Mouse (Mus musculus) spleen, adult 12 weeks (tissue): Measurements from ENCODE around the gene Qrsl1.
A peak's percentile ranks its signal among the peaks of the same experiment; 100 is the strongest.
"Not testable (repeated sequence)": the region's sequence is repeated elsewhere in the genome, so short reads cannot be mapped to it uniquely, and the experiment has no call there.

Experiments used
- DNase-seq: peaks from one replicate; pipeline ENCODE4 v3.0.0; 2022; ENCODE audit warnings: low spot score

Gene Qrsl1

DNA sequence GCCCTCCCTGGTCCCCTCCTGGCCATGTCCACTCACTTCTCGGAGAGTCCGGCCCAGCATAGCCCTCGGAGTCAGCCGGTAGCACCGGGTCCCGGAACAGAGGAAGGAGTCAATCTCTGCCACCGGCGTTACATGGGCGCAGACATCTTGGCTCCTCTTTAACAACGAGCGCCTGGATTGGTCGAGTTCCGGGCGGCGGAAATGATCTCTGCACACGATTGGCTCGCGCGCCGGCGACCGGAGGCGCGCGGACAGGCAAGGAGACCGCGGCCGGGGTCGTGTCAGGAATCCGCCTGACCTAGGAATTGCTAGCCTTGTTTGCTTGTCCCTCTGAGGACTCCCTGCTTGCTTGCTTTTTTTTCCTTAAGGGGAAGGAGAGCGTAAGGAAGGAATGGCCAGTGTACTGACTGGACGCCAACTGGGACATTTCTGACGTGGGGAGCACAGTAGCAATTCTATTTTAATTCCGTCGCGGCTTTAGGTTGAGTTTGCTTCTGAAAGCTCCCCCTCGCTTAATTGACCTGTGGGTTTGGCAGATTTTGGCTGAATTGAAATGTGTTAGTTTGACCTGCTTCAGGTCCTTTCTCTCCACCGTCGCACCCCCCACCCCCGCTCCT is at the start of gene Qrsl1, which contains the start of gene Rtn4ip1:
Qrsl1 (minus strand) TSS at position 168 of the 617 bp plus-strand sequence.
Rtn4ip1 (plus strand) TSS at position 230 of the 617 bp plus-strand sequence.
- peak; percentile 89 for DNase-seq

DNA sequence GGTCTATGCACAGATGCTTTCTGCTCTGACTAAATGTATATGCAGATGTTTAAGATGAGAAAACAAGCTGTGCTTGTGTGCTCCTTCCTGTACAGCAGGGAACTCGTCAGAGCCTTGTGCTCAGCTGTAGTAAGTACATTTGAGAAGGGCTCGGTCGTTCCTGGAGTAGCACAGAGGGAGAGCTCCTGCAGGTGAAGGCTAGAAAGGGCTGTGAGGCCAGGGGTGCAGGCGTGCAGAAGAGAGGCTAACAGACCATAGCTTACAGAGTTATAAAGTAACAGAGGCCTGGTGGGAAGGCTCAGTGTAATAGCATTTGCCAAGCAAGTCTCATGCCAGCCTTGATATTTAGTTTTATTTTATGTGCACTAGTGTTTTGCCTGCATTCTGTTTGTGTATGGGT is 43.9 kb upstream of the Qrsl1 start:
- no peak for DNase-seq

DNA sequence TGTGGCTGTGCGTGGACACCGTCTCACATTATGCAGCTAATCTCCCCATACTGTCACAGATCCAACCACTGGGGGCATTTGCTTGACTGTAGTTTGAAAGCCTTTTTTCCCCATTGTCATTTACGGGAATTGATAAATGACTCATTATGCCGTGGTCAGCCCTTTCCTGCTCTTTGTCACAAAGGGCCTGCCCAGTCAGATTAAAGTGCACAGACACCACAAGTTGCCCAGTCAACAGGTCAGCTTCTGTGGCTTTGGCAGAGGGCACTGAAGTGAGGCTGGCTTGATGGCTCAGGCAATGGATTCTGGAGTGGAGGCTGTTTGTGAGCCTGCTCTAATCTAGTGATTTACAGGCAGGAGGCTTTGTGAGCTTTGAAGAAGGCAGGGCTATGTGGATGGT is 42.2 kb upstream of the Qrsl1 start:
- DNase-seq = no peak

DNA sequence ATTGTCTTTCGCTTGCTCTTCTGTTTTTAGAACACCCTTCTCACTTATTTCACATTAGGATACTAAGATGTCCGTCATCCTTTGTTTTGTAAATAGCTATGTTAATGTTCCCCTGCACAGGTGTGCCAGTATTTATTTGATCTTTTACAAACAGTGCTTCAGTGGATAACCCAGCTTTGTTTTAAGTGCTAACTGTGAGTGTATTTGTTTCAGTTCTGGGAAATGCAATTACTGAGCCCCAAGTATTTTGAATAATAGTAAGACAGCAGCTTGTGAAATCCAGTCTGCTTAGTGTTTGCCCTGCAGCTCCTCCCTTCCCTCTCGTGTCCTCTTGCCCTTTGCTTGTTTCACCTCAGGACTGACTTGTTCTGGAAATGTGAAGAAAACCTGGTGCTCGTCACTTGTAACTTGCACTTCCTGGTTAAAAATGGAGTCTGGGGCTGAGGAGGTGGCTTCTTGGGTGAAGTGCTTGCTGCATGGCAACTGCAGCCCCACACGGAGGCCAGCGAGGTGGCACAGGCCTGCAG is 37.7 kb upstream of the Qrsl1 start:
- no peak for DNase-seq

DNA sequence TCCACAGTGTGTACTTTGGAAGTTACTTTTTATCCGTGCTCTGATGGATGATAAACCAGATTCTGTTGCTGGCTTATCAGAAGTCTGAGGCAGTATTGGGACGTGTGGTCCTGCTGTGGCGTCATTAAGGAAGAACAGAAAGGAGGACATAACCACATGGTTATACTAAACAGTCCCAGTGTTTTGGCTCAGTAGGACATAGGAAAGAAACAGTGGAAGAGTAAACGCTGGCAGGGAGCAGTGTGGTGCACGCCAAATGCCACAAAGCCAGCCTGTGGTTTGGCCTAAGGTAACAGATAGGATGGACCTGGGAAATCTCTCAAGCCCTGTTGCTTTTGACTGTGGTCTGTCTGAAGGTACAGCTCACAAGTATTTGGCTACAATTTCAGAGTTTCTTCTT is 27.1 kb upstream of the Qrsl1 start:
- DNase-seq = no peak

DNA sequence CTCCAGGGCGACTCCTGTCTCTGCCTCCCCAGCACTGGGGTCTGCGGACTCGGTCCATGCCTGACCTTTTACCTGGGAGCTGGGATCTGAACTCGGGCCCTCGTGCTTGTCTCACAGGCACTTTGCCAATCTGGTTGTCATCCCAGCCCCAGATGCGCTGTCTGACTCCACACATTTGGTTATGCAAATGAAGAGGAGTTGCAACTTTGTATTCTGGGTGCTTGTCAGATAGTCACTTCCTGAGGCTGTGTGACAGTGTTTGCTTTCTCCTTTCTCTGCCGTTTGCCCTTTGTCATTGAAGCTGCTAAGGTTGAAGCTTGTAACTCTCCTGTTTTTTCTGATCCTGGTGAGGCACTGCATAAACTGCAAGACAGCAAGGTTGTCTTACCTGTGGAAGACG is 26.2 kb upstream of the Qrsl1 start:
- DNase-seq = no peak

DNA sequence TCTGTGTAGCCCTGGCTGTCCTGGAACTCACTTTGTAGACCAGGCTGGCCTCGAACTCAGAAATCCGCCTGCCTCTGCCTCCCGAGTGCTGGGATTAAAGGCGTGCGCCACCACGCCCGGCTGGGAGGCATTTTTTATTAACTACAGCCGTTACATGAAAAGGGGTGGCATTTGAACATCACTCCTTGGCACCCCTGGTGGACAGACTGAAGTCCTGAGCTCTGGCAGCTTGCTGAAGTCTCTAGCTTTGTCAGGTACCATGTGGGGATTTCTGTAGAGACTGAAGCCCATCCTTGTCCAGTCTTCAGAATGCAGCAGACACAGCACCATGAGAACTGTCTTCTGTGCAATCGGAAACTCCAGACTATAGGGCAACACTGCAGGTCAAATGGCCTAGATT is 24.2 kb upstream of the Qrsl1 start:
- not testable (repeated sequence) for DNase-seq

DNA sequence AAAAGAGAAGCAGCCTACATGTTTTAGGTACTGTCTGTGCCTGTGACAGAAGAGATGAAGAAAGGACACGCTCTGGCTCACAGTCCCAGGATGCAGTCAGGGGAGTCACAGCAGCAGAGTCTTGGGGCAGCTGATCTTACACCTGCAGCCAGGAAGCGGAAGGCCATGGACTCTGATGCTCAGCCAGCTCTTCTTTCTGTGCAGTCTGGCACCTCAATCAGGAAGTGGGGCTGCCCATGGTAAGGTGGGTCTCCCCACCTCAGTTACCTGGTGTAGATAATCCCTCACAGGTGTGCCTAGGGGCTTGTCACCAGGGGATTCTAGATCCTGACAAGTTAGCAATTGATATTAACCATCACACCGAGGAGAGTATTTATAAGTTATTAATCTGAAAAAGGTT is 21.6 kb upstream of the Qrsl1 start:
- no peak for DNase-seq

DNA sequence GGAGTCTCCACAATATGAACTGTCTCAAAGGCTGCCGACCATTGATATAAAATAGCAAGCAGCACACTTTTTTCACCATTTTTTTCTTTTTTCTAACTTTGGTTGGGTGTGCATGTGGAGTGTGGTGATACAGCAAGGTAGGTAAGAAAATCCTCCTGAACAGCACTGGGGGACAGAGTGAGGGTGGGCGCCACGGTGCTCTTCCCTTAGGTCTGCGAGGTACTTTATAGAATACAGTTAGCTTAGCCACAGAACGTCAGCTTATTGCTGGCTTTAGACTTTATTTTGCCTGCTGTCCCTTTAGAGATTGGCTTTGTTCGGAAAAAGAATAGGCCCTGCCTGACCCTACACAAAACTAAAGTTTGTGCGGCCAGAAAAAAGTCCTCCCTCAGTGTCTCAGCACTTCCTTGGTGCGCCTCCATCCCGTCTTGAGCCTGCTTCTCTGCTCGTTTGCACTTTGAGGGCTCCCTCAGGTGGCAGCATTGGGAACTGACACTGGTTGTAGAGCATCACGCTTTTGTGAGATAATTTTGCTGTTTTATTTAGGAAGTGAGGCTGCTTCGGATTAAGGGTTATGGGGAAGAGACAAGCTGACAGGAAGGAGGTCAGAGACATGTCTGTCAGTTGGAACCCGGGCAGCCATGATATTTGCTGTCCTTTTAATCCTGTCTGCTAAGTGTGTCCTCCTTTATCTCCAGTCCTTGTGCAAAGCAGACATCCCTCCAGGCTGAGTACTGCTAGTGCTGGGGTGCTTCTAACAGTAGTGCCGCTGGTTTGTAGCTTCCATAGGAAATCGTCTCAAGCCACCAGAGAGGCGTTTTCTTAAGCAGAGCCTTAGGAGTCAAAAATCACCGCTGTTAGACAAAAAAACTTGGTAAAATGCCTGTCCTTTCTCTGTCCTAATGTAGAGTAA is 17.4 kb upstream of the Qrsl1 start:
- peak; percentile 73 for DNase-seq

DNA sequence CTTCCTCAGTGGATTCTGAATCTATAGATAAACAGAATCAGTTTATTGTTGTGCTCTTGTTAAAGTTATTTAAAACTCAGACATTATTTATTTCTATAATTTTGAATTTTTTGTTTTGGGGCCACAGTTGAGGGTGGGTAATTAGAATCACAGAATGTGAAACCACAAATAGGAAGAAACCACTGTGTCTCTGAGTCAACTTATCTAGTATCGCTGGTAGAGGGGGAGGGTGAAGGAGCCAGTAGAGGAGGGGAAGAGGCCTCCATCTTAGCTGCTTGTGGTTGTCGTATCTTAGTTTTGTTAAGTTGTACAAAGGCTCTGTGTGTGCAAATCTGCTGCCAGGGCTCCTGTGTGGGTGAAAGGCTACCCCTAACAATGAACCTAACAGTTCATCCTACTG is 15.2 kb upstream of the Qrsl1 start:
- no peak for DNase-seq

DNA sequence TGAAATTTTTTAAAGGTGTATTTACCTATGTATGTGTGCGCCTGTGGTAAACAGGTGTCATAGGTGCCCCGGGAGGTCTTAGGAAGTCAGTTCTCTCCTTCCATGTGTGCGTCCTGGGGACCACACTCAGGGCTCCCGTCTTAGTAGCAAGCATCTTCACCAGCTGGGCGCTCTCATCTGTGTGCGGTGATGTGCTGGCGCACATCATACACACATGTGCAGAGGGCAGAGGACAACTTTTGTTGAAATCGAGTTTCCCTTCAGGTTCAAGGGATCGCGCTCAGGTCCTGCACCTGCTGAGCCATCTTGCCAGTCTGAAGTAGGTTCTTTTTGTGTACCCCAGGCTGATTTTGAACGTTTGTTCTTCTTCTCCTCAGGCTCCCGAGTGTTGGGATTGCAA is 14.6 kb upstream of the Qrsl1 start:
- DNase-seq = no peak

DNA sequence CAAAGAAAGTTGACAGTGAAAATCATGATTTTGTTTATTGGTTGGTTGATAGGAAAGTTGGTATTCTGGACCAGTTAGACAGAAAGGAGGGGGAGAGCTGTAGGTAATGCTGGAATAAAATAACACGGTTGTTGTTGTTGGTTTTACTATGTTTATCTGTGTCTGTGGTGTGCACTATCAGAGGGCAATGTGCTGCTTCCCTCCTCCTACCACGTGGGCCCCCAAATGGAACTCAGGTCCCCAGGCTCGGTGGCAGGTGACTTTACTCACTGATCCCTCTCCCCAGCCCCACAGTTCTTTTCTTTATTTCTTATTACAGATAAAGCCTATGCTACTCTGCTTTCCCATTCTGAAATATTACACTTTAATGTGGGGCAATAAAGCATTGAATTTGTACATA is 10.7 kb upstream of the Qrsl1 start:
- DNase-seq = no peak

DNA sequence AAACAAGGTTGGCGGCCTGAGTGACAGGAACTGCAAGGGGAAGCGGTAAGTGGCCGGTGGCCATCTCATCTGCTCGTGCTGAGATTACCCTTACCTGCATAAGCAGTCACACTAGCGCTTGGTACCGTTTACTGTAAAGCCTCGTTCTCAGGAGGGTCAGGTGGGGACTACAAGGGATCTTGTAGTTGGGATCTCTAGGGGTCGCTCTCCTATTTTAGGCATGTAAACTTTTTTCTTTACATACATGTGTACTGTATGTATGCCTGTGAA is 9.3 kb upstream of the Qrsl1 start:
- DNase-seq = no peak

DNA sequence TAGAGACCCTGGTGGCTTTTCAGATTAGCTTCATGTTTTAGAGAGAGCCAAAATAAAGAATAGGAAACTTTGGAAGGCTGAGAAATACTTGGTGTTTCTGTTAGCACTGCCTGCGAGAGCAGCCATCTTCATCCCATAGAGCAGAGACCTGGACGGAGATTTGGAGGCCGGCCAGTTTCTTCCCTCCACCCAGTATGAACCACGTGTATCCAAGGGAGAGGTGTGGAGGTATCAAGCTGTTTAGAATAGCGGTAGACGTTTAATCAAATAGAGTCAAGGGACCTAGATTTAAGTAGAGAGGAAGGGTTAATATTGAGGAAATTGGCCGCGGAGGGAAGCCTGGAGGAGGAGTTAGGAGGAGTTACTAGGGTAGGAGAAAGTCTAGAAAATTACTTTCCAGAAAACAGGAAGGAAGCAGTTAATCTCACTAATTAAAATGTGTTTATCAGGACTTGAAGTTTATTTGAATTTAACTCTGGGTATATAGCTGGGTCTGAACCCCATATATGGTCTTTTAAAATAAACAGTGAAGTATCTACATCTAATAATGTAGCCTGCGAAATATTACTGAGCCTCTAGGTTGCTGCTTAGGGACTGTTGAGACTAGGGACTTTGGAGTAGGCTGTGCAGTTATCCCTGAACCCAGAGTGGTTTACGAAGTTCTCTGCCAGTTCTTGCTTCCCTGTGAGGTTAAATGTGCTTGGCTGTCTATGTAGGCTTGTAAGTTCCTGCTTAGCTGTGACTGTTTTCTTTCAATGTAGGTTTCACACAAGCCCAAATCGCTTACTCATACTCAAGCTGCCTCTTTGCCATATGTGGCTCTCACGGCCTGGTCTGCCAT is 8.7 kb upstream of the Qrsl1 start:
- DNase-seq = no peak

DNA sequence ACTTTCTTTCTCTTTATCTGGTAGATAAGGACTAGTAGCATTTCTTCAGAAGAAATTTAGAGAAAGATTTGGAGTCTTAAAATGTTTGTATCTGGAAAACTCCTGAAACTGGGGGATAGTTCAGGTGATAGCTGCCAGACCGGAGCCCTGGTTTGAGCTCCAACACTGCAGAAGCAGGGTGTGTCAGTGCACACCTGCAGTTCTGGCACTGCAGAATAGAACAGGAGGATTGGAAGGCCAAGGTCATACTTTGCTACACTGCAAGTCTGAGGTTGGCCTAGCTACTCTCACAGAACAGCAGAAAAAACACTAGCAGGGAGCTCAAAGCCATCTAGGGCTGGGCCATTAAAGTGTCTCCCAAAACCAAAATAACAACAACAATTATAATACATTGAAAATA is 3.0 kb upstream of the Qrsl1 start:
- no peak for DNase-seq

DNA sequence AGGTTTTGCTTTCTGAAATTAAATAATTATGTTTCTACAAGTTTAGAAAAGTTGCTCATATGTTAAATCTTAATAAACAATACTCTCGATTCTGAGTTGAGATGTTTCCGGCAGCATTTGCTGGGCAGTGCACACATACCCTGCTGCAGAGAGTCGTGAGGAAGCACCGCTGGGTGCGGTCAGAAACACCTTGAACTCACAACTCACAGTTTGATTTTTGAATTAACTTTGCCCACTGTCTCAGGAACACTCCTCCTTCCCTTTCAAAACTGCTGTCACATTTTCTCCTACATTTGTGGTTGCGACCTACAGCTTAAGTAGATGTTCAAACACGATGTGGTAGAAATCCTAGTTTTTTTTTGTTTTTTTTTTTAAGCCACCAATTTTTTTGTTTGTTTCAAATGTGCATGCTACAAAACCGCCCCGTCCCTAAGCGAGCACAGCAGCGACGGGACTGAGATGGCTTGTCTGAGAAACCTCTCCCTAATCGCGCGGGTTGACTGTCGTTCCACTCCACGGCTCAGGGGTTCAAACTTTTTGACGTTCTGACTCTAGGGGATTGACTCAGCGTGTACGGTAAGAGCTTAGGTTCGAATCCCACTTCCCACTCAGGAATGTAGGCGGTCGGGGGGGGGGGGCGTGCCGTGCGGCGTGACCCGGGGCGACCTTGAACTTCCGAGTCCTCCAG is 518 bp downstream of the Qrsl1 start:
- no peak for DNase-seq

DNA sequence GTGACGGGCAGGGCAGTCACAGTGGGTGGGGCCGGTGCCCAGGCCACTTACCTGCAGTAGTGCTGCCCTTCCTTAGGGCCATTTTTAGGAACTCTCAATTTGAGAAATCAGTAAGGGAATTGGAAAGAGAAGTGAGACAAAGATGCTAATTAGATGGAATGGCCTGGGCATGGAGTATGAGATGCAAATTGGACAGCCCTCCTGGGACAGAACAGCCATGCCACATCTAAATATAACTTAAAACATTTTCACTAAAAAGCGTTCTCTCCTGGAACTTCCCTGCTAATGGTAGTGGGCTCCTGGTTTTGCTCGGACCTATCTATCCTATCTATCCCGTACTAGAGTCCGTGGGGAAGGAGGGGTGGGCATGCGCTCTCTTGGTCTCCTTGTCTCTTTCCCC is 3.3 kb downstream of the Qrsl1 start:
- DNase-seq = no peak

DNA sequence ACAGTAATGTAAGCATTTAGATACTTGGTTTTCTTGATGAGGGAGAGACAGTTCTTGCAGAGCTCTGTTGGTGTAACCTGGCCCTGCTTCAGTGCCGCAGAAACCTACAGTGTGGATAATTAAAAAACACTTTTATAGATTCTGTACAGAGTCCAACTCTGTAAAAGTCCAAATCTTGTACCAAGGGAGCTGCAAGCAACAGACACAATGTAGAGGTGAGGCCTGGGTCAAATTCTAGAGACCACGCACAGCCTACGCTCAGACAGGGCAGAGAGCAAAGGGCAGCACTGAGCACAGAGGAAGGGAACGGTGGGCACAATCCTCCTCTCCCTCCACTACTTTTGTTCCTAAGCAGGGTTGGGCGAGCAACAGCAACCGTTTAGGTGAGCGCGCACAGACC is 5.5 kb downstream of the Qrsl1 start:
- DNase-seq = no peak

DNA sequence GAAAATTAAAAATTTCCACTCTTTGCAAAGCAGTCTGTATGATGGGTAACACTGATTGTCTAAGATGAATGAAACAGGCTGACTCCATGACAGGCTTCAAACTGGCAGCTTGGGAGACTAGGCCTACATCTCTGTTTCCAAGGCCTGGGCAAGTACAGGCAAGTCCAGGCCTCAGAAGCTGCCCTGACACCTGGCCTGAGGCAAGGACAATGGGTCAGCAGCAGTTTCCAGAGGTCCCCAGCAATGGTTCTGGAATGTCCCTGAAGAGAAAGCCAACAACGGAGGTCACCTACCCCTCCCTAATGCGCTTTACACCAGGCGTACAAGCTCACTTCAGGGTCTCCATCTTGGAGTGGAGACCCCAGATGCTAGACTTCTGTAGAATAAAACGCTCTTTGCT is 8.6 kb downstream of the Qrsl1 start:
- DNase-seq = no peak

DNA sequence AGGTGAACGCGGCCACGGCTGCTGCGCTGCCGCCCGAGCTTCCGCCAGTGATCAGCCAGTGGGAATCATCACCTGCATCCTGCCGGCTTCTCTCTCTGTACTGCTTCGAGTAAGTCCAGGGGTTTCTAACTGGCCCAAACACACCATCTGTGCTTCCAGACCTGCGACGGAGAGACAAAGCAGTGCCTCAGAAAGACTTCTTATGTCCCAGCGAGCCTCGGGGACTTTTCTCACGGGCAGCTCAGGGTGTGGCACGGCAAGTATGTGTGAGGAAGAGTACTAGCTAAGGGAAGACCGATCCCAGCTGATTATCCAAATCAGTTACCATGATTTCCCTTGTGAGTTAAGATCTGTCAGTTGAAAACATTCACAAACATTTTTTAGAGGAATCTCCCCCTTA is 12.6 kb downstream of the Qrsl1 start:
- no peak for DNase-seq

DNA sequence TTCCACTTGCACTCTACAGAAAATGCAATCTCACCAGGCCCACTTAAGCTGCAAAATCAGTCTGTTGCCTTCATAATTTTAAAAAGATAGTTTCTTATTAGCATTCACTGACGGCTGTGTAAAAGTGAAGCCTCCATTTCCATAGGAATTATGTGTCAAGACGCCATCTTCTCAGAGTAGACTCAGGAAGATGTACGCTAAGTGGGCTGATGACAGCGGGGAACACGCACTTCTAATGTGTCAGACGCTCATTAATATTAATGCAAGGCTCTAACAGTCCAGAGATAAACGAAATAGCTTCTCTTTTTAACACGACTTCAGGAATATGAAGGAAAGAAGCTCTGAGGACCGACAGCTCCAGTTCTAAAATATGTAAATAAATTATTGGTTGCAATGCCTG is 13.9 kb downstream of the Qrsl1 start:
- no peak for DNase-seq

DNA sequence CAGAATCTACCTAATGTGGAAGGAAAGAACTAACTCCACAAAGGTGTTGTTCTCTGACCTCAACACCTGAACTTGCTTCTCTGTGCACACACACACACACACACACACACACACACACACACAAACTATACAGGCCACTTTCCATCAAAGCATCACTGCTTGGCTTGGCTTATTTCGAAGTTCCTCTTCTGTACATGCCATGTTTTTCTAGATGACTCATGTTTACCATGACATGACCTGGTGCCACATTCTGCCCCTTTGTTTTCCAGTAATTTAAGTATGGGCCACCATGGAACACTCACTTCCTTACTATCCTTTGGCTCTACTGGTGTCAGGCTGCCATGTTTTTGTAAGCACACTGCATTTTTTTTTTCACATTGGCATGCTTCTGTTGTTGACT is 30.1 kb downstream of the Qrsl1 start:
- DNase-seq = no peak
